Mouse (Mus musculus): Measurements from ENCODE around the gene Dph2. TPM values are rescaled to one million over a fixed set of nuclear protein-coding genes. Genes with fewer than 3 reads are reported as not detected.

Gene Dph2
- polyA plus RNA-seq, 1 experiment from 2014 or later, result 24.8 TPM

DNA sequence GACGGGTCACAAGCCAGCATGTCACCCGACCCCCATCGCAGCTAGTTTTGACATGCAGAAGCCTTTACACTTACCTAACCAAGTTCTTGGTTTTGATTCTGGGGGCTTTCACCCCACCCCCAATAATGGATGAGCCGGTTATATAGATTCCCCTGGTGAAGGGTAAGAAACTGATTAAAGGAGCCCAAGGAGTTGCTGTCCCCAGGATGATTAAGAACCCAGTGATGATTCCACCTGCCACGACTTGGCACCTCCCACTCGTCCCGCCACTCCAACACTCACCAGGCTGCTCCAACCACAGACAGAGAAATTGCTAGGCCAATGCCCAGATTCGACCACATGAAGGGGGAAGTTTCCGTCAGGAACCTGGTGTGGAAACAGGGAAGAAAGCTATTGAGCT is 5.8 kb downstream of the Dph2 start:
- 83% methylated on average over 9 of the region's 9 CpGs for WGBS
- H3K4me1 ChIP-seq, result peaks cover 60% of the 10 kb centered on the region
- H3K36me3 ChIP-seq (replicated peaks), result peaks cover 48% of the 10 kb centered on the region
- DNase-seq (ENCODE audit: low spot score), result no peak
- no peak overlapping the region for H3K27ac ChIP-seq (replicated peaks)
- no peaks in the 10 kb centered on the region for H3K27me3 ChIP-seq (replicated peaks; ENCODE audit: low read depth, poor library complexity, severe bottlenecking)
- peak overlapping the region; percentile 95 for H3K4me3 ChIP-seq
- no peaks in the 10 kb centered on the region for H3K9me3 ChIP-seq

DNA sequence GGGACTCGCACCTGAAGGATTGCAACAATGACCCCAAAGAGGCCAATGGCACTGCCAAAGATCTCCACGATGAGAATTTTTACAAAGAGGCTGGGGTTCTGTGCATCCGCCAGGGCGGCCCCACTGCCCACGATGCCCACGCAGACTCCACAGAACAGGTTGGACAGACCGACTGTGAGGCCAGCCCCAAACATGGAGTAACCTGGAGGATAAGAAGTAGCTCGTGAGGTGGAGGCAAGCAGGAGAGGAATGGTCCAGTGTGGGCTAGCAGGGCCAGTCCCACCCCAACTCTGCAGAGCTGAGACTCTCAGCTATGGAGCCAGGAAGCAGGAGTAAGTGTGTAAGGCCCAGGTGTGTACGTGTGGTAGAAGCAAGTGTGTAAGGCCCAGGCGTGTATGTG is 6.7 kb downstream of the Dph2 start:
- Histone ChIP-seq H3K27me3 (replicated peaks; ENCODE audit: low read depth, poor library complexity, severe bottlenecking) (no peaks in the 10 kb centered on the region), H3K36me3 (replicated peaks) (peaks cover 51% of the 10 kb centered on the region), H3K27ac (replicated peaks) (no peak overlapping the region), H3K4me3 (peak overlapping the region; percentile 95; the same call in 1 of the 2 replicates), H3K9me3 (no peaks in the 10 kb centered on the region), H3K4me1 (peaks cover 62% of the 10 kb centered on the region)
- no peak for DNase-seq (ENCODE audit: low spot score)
- 94% methylated on average over 10 of the region's 10 CpGs for WGBS

DNA sequence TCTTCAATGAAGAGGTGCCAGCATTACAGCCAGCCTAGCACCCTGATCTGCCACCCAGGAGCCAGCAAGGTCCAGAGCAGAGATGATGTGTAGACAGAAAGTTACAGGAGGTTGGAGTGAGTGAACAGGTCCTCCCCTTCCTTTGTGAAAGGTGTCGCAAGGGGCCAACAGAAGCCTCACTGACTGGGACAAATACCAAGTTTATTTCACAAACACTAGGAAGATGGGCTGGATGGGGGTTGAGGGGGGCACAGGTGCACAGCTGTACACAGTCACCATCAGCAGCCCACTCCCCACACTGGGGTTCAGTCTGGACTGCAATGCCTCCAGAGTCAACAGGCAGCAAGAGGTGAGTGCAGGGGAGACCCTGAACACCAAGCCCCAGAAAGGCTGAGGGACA is 7.7 kb downstream of the Dph2 start:
- WGBS, result 100% methylated on average over 1 of the region's 1 CpGs
- Histone ChIP-seq H3K27ac (replicated peaks) (no peak overlapping the region), H3K9me3 (no peaks in the 10 kb centered on the region), H3K4me3 (peak overlapping the region; percentile 94), H3K36me3 (replicated peaks) (peaks cover 51% of the 10 kb centered on the region), H3K4me1 (peaks cover 65% of the 10 kb centered on the region), H3K27me3 (replicated peaks; ENCODE audit: low read depth, poor library complexity, severe bottlenecking) (no peaks in the 10 kb centered on the region)
- no peak for DNase-seq (ENCODE audit: low spot score)

GRCm38 (mm10) chr4:117882701-117883691 is 8.8 kb downstream of the Dph2 start, which contains the start of gene B4galt2:
TSS of gene B4galt2 (minus strand) at chr4:117883487.
- DNase-seq (ENCODE audit: low spot score), result peak; percentile 82
- peaks cover 56% of the 10 kb centered on the region for H3K36me3 ChIP-seq (replicated peaks)
- H3K4me3 ChIP-seq, result peak within 1 kb of the TSS; percentile 94
- H3K27ac ChIP-seq (replicated peaks), result peak within 1 kb of the TSS; percentile 95
- WGBS, result under 1% methylated on average over 101 of the region's 103 CpGs
- no peaks in the 10 kb centered on the region for H3K27me3 ChIP-seq (replicated peaks; ENCODE audit: low read depth, poor library complexity, severe bottlenecking)
- H3K9me3 ChIP-seq, result no peaks in the 10 kb centered on the region
- H3K4me1 ChIP-seq, result peaks cover 65% of the 10 kb centered on the region

- Histone ChIP-seq H3K4me3 (no peak overlapping the region), H3K36me3 (replicated peaks) (peaks cover 77% of the 10 kb centered on the region), H3K27me3 (replicated peaks; ENCODE audit: low read depth, poor library complexity, severe bottlenecking) (no peaks in the 10 kb centered on the region), H3K4me1 (peaks cover 31% of the 10 kb centered on the region), H3K9me3 (no peaks in the 10 kb centered on the region), H3K27ac (replicated peaks) (no peak overlapping the region)
- DNase-seq (ENCODE audit: low spot score), result no peak
- WGBS, result 85% methylated on average over 5 of the region's 5 CpGs
These were observed 13.1 kb downstream of the Dph2 start for GRCm38 (mm10) chr4:117878703-117879102.

DNA sequence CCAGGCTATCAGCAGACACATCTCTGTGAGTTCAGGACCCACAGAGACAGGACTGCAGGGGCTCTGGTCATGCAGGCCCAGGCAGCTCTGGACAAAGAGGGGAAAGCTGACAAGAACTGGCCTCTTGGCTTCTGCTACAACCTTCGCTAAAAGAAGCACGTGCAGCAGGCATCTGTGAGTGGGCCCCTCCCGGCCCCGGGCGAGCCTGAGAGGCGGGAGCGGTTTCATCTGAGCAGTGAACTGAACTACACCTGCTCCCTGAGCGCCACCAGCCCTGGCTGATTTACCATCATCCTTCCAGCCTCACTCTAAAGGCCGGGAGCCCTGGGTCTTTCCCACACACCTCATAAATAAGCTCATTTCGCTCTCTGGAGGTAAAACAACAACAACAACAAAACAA is 13.5 kb downstream of the Dph2 start:
- 76% methylated on average over 10 of the region's 10 CpGs for WGBS
- Histone ChIP-seq H3K36me3 (replicated peaks) (peaks cover 81% of the 10 kb centered on the region), H3K4me3 (no peak overlapping the region), H3K27ac (replicated peaks) (no peak overlapping the region), H3K9me3 (no peaks in the 10 kb centered on the region), H3K4me1 (peaks cover 29% of the 10 kb centered on the region), H3K27me3 (replicated peaks; ENCODE audit: low read depth, poor library complexity, severe bottlenecking) (no peaks in the 10 kb centered on the region)
- DNase-seq (ENCODE audit: low spot score), result no peak

DNA sequence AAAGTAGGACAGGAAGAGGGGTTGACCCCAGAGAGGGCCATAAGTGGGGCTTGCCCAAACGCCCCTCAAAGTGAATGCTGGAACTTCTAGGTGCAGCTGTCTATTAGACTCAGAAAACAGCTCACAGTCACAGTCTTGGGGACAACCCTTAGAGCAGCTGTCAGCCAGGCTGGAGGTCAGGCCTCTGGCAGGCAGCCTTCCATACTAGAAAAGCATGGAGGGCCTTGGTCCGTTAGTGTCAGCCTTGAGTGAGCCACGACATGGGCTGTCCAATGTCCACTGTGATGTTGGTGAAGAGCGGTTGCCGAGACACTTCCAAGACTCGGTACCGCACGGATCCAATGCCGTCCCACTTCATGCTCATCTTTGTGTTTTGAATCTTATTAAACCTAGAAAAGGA is 18.2 kb downstream of the Dph2 start:
- peaks cover 37% of the 10 kb centered on the region for H3K4me1 ChIP-seq
- no peaks in the 10 kb centered on the region for H3K9me3 ChIP-seq
- H3K4me3 ChIP-seq, result no peak overlapping the region
- no peak for DNase-seq (ENCODE audit: low spot score)
- WGBS, result 89% methylated on average over 9 of the region's 9 CpGs
- H3K27me3 ChIP-seq (replicated peaks; ENCODE audit: low read depth, poor library complexity, severe bottlenecking), result no peaks in the 10 kb centered on the region
- peaks cover 56% of the 10 kb centered on the region for H3K36me3 ChIP-seq (replicated peaks)
- no peak overlapping the region for H3K27ac ChIP-seq (replicated peaks)

- peaks cover 45% of the 10 kb centered on the region for H3K4me1 ChIP-seq
- peak within 1 kb of the TSS; percentile 39 for H3K4me3 ChIP-seq
- DNase-seq (ENCODE audit: low spot score), result peak; percentile 47
- H3K27ac ChIP-seq (replicated peaks), result peak within 1 kb of the TSS; percentile 2; the same call in 1 of the 2 replicates
- no peaks in the 10 kb centered on the region for H3K9me3 ChIP-seq
- 8% methylated on average over 14 of the region's 14 CpGs for WGBS
- peaks cover 10% of the 10 kb centered on the region for H3K27me3 ChIP-seq (replicated peaks; ENCODE audit: low read depth, poor library complexity, severe bottlenecking)
- peaks cover 44% of the 10 kb centered on the region for H3K36me3 ChIP-seq (replicated peaks)
These were observed 19.4 kb downstream of the Dph2 start, which contains the start of gene Ccdc24 for GRCm38 (mm10) chr4:117872471-117872886. TSS of gene Ccdc24 (minus strand) at chr4:117872557.

GRCm38 (mm10) chr4:117871787-117872186 is 20.0 kb downstream of the Dph2 start:
- 56% methylated on average over 7 of the region's 7 CpGs for WGBS
- peaks cover 52% of the 10 kb centered on the region for H3K4me1 ChIP-seq
- H3K27ac ChIP-seq (replicated peaks), result no peak overlapping the region

DNA sequence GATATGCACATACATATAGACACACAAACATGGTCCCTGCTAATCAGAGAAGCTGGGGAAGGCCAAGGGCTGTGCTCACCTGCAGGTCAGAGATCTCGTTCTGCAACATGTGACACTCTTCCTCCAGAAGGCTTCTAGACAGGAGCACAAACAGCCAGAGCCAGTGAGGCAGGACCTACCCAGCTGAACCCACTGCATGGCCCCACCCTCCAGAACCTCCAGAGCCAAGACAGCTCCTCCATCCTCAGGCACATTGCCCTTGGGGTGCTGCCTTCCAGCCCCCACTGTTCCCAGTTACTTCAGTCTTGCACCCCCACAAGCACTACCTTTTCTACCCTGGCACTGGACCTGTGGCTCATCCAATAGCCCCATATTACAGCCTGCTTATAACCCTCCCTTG is 21.4 kb downstream of the Dph2 start:
- peaks cover 62% of the 10 kb centered on the region for H3K4me1 ChIP-seq
- peaks cover 25% of the 10 kb centered on the region for H3K36me3 ChIP-seq (replicated peaks)
- no peak overlapping the region for H3K27ac ChIP-seq (replicated peaks)
- H3K27me3 ChIP-seq (replicated peaks; ENCODE audit: low read depth, poor library complexity, severe bottlenecking), result peaks cover 18% of the 10 kb centered on the region
- H3K4me3 ChIP-seq, result no peak overlapping the region
- 59% methylated on average over 1 of the region's 1 CpGs for WGBS
- no peaks in the 10 kb centered on the region for H3K9me3 ChIP-seq
- DNase-seq (ENCODE audit: low spot score), result no peak

More at GRCm38 (mm10) chr4:117871787-117872186, 20.0 kb downstream of the Dph2 start:
- Histone ChIP-seq H3K36me3 (replicated peaks) (peaks cover 37% of the 10 kb centered on the region), H3K27me3 (replicated peaks; ENCODE audit: low read depth, poor library complexity, severe bottlenecking) (peaks cover 17% of the 10 kb centered on the region), H3K4me3 (0 out of 2 replicates have a peak overlapping the region, but pooled peaks have one; percentile 18), H3K9me3 (no peaks in the 10 kb centered on the region)
- DNase-seq (ENCODE audit: low spot score), result no peak

DNA sequence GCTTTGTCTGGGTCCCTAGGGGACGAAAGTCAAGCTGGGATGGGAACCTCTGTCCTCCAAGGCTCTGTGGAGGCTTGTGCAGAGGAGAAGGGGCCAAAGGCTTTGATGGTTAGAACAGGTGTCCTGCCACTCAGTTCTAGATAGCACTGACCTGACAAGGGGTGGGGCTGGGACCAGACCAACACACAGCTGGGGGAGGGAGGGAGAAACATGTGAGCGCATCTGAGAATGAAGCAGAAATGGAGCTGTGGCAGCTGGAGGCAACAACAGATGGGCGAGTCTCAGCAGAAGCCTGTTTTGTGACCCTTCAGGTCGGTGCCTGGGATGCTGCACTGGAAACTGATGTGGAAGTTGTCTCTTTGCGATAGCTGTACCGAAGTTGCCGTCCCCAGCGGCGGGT is 22.5 kb downstream of the Dph2 start:
- H3K4me1 ChIP-seq, result peaks cover 62% of the 10 kb centered on the region
- peaks cover 18% of the 10 kb centered on the region for H3K27me3 ChIP-seq (replicated peaks; ENCODE audit: low read depth, poor library complexity, severe bottlenecking)
- WGBS, result 79% methylated on average over 9 of the region's 9 CpGs

GRCm38 (mm10) chr4:117867823-117868222 is 24.0 kb downstream of the Dph2 start:
- no peaks in the 10 kb centered on the region for H3K9me3 ChIP-seq
- peaks cover 18% of the 10 kb centered on the region for H3K27me3 ChIP-seq (replicated peaks; ENCODE audit: low read depth, poor library complexity, severe bottlenecking)
- H3K4me1 ChIP-seq, result peaks cover 64% of the 10 kb centered on the region
- H3K4me3 ChIP-seq, result peak overlapping the region; percentile 28; the same call in 1 of the 2 replicates
- peaks cover 11% of the 10 kb centered on the region; the same call in 1 of the 2 replicates for H3K36me3 ChIP-seq (replicated peaks)
- 19% methylated on average over 24 of the region's 24 CpGs for WGBS
- peak; percentile 76 for DNase-seq (ENCODE audit: low spot score)
- H3K27ac ChIP-seq (replicated peaks), result peak overlapping the region; percentile 51; the same call in 1 of the 2 replicates

More for the DNA sequence above, 22.5 kb downstream of the Dph2 start:
- Histone ChIP-seq H3K9me3 (no peaks in the 10 kb centered on the region), H3K36me3 (replicated peaks) (peaks cover 20% of the 10 kb centered on the region), H3K27ac (replicated peaks) (no peak overlapping the region), H3K4me3 (no peak overlapping the region)
- DNase-seq (ENCODE audit: low spot score), result no peak

Measured in embryonic facial prominence, embryonic 10.5 days (tissue).